Mouse (Mus musculus): Measurements from ENCODE around the gene Tk1. TPM values are rescaled to one million over a fixed set of nuclear protein-coding genes. Genes with fewer than 3 reads are reported as not detected.

The Tk1 gene
- total and polyA plus RNA-seq, 3 experiments, result 172 to 188 TPM; not detected in 1

GRCm38 (mm10) chr11:117847593-117848215 is 21.8 kb upstream of the Tk1 start (continued):
- TF ChIP-seq ZMIZ1 (IDR thresholded peaks at IDR 0.05; ENCODE audit: low read depth, low read length) (0 out of 2 replicates have a peak, but pooled peaks have one; percentile 25), CHD1 (IDR thresholded peaks at IDR 0.05; ENCODE audit: low read depth, low read length) (no peak; the same call in 1 of the 2 replicates), NRF1 (IDR thresholded peaks at IDR 0.05; ENCODE audit: insufficient read depth, low read depth, low read length, poor library complexity, severe bottlenecking) (no peak), POLR2AphosphoS5 (IDR thresholded peaks at IDR 0.05; ENCODE audit: borderline replicate concordance, low read depth, low read length) (no peak), CTCF (IDR thresholded peaks at IDR 0.05 in 2 of 3, conservative IDR thresholded peaks at IDR 0.05 in 1 of 3; ENCODE audit: control insufficient read depth in 1 of 3, insufficient read depth in 1 of 3, low read depth in 2 of 3, low read length in 3 of 3, poor library complexity in 1 of 3, severe bottlenecking in 1 of 3) (no peak; a peak in 1 of 6 replicates), MYC (IDR thresholded peaks at IDR 0.05; ENCODE audit: low read depth, low read length) (0 out of 2 replicates have a peak, but pooled peaks have one; percentile 3), RCOR1 (IDR thresholded peaks at IDR 0.05; ENCODE audit: low read depth, low read length) (no peak), BHLHE40 (IDR thresholded peaks at IDR 0.05; ENCODE audit: borderline replicate concordance, low read depth, low read length) (no peak), ZC3H11A (IDR thresholded peaks at IDR 0.05; ENCODE audit: low read depth, low read length) (no peak), CHD2 (IDR thresholded peaks at IDR 0.05; ENCODE audit: low read length) (no peak), GABPA (IDR thresholded peaks at IDR 0.05; ENCODE audit: low read depth, low read length) (no peak), USF2 (IDR thresholded peaks at IDR 0.05; ENCODE audit: borderline replicate concordance in 1 of 2, insufficient read depth in 1 of 2, low read depth in 1 of 2, low read length in 2 of 2) (no peak), ZNF384 (IDR thresholded peaks at IDR 0.05; ENCODE audit: low read depth, low read length) (no peak), MYB (IDR thresholded peaks at IDR 0.05; ENCODE audit: low read depth, low read length) (peak; percentile 31; the same call in 1 of the 2 replicates), UBTF (IDR thresholded peaks at IDR 0.05; ENCODE audit: borderline replicate concordance, insufficient read depth, low read depth, low read length) (no peak)

GRCm38 (mm10) chr11:117846640-117847039 is 20.7 kb upstream of the Tk1 start:
- Histone ChIP-seq H3K36me3 (ENCODE audit: control insufficient read depth in 1 of 2, insufficient read depth in 2 of 2, low read length in 2 of 2) (peaks cover 12 to 26% of the 10 kb centered on the region in 2 experiments), H3K9me3 (replicated peaks; ENCODE audit: insufficient read depth, low read length) (no peaks in the 10 kb centered on the region), H3K79me2 (ENCODE audit: control insufficient read depth, insufficient read depth, low read length, poor library complexity) (peaks cover 25% of the 10 kb centered on the region), H3K27me3 (ENCODE audit: control insufficient read depth in 1 of 2, insufficient read depth in 2 of 2, low read length in 2 of 2) (no peaks in the 10 kb centered on the region), H3K27ac (ENCODE audit: control insufficient read depth, low read depth, low read length) (no peak overlapping the region), H3K4me1 (ENCODE audit: control insufficient read depth in 1 of 2, insufficient read depth in 2 of 2, low read length in 2 of 2) (peaks cover 19 to 21% of the 10 kb centered on the region in 2 experiments), H3K4me3 (ENCODE audit: control insufficient read depth in 1 of 2, insufficient read depth in 1 of 2, low read depth in 2 of 2, low read length in 2 of 2) (no peak overlapping the region), H3K9ac (ENCODE audit: control insufficient read depth, low read depth, low read length, poor library complexity, severe bottlenecking) (no peak overlapping the region)
- peak; percentile 79 for DNase-seq (ENCODE audit: low read depth, low spot score)
- TF ChIP-seq CTCF (IDR thresholded peaks at IDR 0.05 in 2 of 3, conservative IDR thresholded peaks at IDR 0.05 in 1 of 3; ENCODE audit: control insufficient read depth in 1 of 3, insufficient read depth in 1 of 3, low read depth in 2 of 3, low read length in 3 of 3, poor library complexity in 1 of 3, severe bottlenecking in 1 of 3) (peak; percentile 34 to 65 (median 48)), CHD2 (IDR thresholded peaks at IDR 0.05; ENCODE audit: low read length) (no peak), USF2 (IDR thresholded peaks at IDR 0.05; ENCODE audit: borderline replicate concordance in 1 of 2, insufficient read depth in 1 of 2, low read depth in 1 of 2, low read length in 2 of 2) (no peak), BHLHE40 (IDR thresholded peaks at IDR 0.05; ENCODE audit: borderline replicate concordance, low read depth, low read length) (no peak), SIN3A (IDR thresholded peaks at IDR 0.05; ENCODE audit: low read length) (peak; percentile 46; the same call in 1 of the 2 replicates), TBP (IDR thresholded peaks at IDR 0.05; ENCODE audit: low read depth, low read length) (peak; percentile 43; the same call in 1 of the 2 replicates), ZC3H11A (IDR thresholded peaks at IDR 0.05; ENCODE audit: low read depth, low read length) (peak; percentile 57), MXI1 (IDR thresholded peaks at IDR 0.05; ENCODE audit: low read depth, low read length) (peak; percentile 64; the same call in 1 of the 2 replicates), SMC3 (IDR thresholded peaks at IDR 0.05; ENCODE audit: low read depth, low read length) (peak; percentile 68), JUND (IDR thresholded peaks at IDR 0.05; ENCODE audit: low read depth, low read length) (no peak), GABPA (IDR thresholded peaks at IDR 0.05; ENCODE audit: low read depth, low read length) (no peak), RAD21 (IDR thresholded peaks at IDR 0.05; ENCODE audit: low read depth, low read length) (peak; percentile 45), MYC (IDR thresholded peaks at IDR 0.05; ENCODE audit: low read depth, low read length) (0 out of 2 replicates have a peak, but pooled peaks have one; percentile 59), HCFC1 (IDR thresholded peaks at IDR 0.05; ENCODE audit: low read depth, low read length) (peak; percentile 35; the same call in 1 of the 2 replicates), USF1 (IDR thresholded peaks at IDR 0.05; ENCODE audit: low read depth, low read length) (peak; percentile 58)

Data from MEL (cell line).